ENCODE assay signal across 17 mouse cellular contexts in the genomic region with DNA sequence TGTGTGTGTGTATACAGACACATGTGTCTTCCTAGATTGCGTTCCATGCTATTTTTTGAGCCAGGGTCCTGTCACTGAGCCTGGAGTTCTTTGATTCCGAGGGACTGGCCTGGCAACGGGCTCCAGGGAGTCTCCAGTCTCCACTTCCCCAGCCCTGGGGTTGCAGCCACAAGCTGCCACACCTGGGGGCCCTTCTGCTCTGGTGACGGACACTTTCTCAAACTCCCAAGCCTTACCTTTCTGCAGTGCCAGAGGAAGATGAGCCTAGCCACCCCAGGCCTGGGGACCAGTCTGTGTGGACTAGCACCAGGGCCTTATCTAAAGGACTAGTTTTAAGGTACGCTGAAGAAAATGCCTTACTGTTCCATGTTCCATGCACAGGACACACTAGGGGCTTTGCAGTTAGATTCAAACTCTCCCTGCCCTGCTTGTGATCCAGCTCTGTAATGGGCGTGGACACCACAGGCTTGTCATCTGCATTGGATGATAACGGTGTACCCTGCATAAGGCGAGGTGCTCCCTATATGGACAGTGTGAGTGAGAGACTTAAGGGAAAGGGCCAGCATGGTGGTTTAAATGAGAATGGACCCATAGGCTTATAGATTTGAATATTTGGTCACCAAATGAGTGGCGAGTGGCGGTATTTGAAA. TPM values are rescaled to one million over a fixed set of nuclear protein-coding genes. Genes with fewer than 3 reads are reported as not detected.
A peak's percentile ranks its signal among the peaks of the same experiment; 100 is the strongest.
DNase-seq lines count a peak whose midpoint lies in the region; ATAC-seq and TF ChIP-seq lines count a peak whose summit lies in the region.
"Had no signal": no experiment of that assay in that cellular context is flagged by ENCODE, and none has a peak within 500 bp of the region (broad histone marks: within the 10 kb centered on the region; RNA-seq: fewer than 3 reads in every experiment).

No protein-coding gene starts in this region.

- no peak for TF ChIP-seq POLR2A in bone marrow, adult 2 months (IDR thresholded peaks at IDR 0.05; ENCODE audit: borderline replicate concordance, control insufficient read depth, low read depth, low read length)

- 0 out of 2 replicates have a peak overlapping the region, but pooled peaks have one; percentile 13 for H3K4me2 ChIP-seq in heart, embryonic 13.5 days
- H3K4me2 ChIP-seq: lung, embryonic 15.5 days; neural tube, embryonic 13.5 days had no signal

- peaks cover 10% of the 10 kb centered on the region for H3K4me1 ChIP-seq in heart, embryonic 13.5 days
- peaks cover 7% of the 10 kb centered on the region; the same call in 1 of the 2 replicates for H3K4me1 ChIP-seq in bone marrow, adult 2 months (ENCODE audit: control insufficient read depth, insufficient read depth, low read length)

- 67% methylated on average over 10 of the region's 10 CpGs for WGBS in heart, embryonic 13.5 days
- WGBS in bone marrow, adult 2 months, result 73% methylated on average over 10 of the region's 10 CpGs

- H3K27ac ChIP-seq in heart, embryonic 13.5 days (replicated peaks), result no peak overlapping the region
- peak overlapping the region; percentile 92 for H3K27ac ChIP-seq in bone marrow, adult 2 months (ENCODE audit: control insufficient read depth, insufficient read depth, low read depth, low read length, poor library complexity)
- H3K27ac ChIP-seq: hindbrain, postnatal 0 days; left cerebral cortex, adult 2 months; lung, embryonic 15.5 days; neural tube, embryonic 13.5 days had no signal

- intact Hi-C loops in heart, postnatal 25 days (cut with DNase I), result no loop called here

- DNase-seq in heart, postnatal 25 days (ENCODE audit: low spot score), result no peak
- peak; percentile 87 for DNase-seq in liver
- no peak for DNase-seq in left cerebral cortex, adult 11 months (ENCODE audit: low spot score)
- no peak for DNase-seq in thymus, postnatal 25 days
- no peak for DNase-seq in right cerebral cortex, adult 2 months (ENCODE audit: low spot score in 2 of 2)
- DNase-seq: adrenal gland, postnatal 10 days; cerebellum, postnatal 10 days; heart, postnatal 10 days; kidney, adult 9 months; thymus, adult 18-20 months had no signal

- no peak overlapping the region for H3K4me3 ChIP-seq in heart, embryonic 13.5 days
- H3K4me3 ChIP-seq in bone marrow, adult 2 months (replicated peaks; ENCODE audit: control insufficient read depth, low read depth, low read length), result no peak overlapping the region
- H3K4me3 ChIP-seq: left cerebral cortex, adult 2 months; lung, embryonic 15.5 days; neural tube, embryonic 13.5 days had no signal

- no peak for ATAC-seq in heart, embryonic 13.5 days (ENCODE audit: extremely low read depth, insufficient number of reproducible peaks, low FRiP score, low TSS enrichment)
- peak; percentile 81 for ATAC-seq in megakaryocyte-erythroid progenitor cell, adult 5-6 weeks (replicated peaks; ENCODE audit: low FRiP score, low TSS enrichment, poor library complexity, severe bottlenecking)
- ATAC-seq: hindbrain, postnatal 0 days had no signal

- no peak for TF ChIP-seq CTCF in bone marrow, adult 2 months (IDR thresholded peaks at IDR 0.05; ENCODE audit: control insufficient read depth, insufficient read depth, low read length)

- no peak overlapping the region for H3K9ac ChIP-seq in heart, embryonic 13.5 days
- H3K9ac ChIP-seq: lung, embryonic 15.5 days; neural tube, embryonic 13.5 days had no signal

- peaks cover 14% of the 10 kb centered on the region for H3K36me3 ChIP-seq in heart, embryonic 13.5 days

- no peaks in the 10 kb centered on the region for H3K27me3 ChIP-seq in heart, embryonic 13.5 days (replicated peaks)
- H3K27me3 ChIP-seq: lung, embryonic 15.5 days; neural tube, embryonic 13.5 days had no signal

- no peaks in the 10 kb centered on the region for H3K9me3 ChIP-seq in heart, embryonic 13.5 days
- H3K9me3 ChIP-seq: lung, embryonic 15.5 days; neural tube, embryonic 13.5 days had no signal

RNA-seq across cellular contexts. Expression of gene Rab35, which starts 5.3 kb away (rescaled TPM):
- polyA plus RNA-seq in heart, embryonic 13.5 days (2015; fragmentation: Nextera tagmentation; extraction: Ambion mirVana), result 13.1 and 15.7 TPM in 2 replicates
- total RNA-seq in heart, postnatal 25 days (2021), result 10 to 100 TPM; 43.2 to 44.8 TPM
- 22.3 and 32.5 TPM in 2 replicates for polyA plus RNA-seq in bone marrow, adult 2 months (2011; ENCODE audit: insufficient read depth, insufficient read length, low replicate concordance, missing spikeins)
- total RNA-seq in megakaryocyte-erythroid progenitor cell, adult 5-6 weeks (2014; fragmentation: Nextera tagmentation), result 51.4 and 53.5 TPM in 2 replicates
- total RNA-seq in megakaryocyte-erythroid progenitor cell, adult 5-6 weeks (2017), result 34.2 and 36.4 TPM in 2 replicates
